Mouse (Mus musculus) kidney, adult 9 months (tissue): Measurements from ENCODE around the gene 1700016C15Rik.

Experiments
- DNase-seq: peaks from one replicate; pipeline ENCODE4 v3.0.0; 2022

Gene 1700016C15Rik

GRCm38 (mm10) chr1:177717057-177717835 lies 12.4 kb upstream of the 1700016C15Rik start:
- DNase-seq = no peak

GRCm38 (mm10) chr1:177718340-177719028 lies 11.1 kb upstream of the 1700016C15Rik start:
- no peak for DNase-seq

- DNase-seq = no peak
These were observed 10.6 kb upstream of the 1700016C15Rik start for GRCm38 (mm10) chr1:177719029-177719427.

- DNase-seq = no peak
These were observed 5.8 kb upstream of the 1700016C15Rik start for GRCm38 (mm10) chr1:177723786-177724185.

- no peak for DNase-seq
These were observed 2.7 kb upstream of the 1700016C15Rik start for GRCm38 (mm10) chr1:177726870-177727269.

GRCm38 (mm10) chr1:177727883-177728525 lies 1.6 kb upstream of the 1700016C15Rik start:
- DNase-seq = no peak

- no peak for DNase-seq
These were observed 2.4 kb downstream of the 1700016C15Rik start for GRCm38 (mm10) chr1:177731973-177732372.

GRCm38 (mm10) chr1:177737505-177738105 lies 8.0 kb downstream of the 1700016C15Rik start:
- no peak for DNase-seq

GRCm38 (mm10) chr1:177740707-177741106 lies 11.1 kb downstream of the 1700016C15Rik start:
- peak; percentile 83 for DNase-seq

- DNase-seq = peak; percentile 24
These were observed 12.5 kb downstream of the 1700016C15Rik start for GRCm38 (mm10) chr1:177742119-177742518.

- peak; percentile 57 for DNase-seq
These were observed 15.1 kb downstream of the 1700016C15Rik start for GRCm38 (mm10) chr1:177744521-177745325.

GRCm38 (mm10) chr1:177747869-177748540 lies 18.4 kb downstream of the 1700016C15Rik start:
- no peak for DNase-seq

GRCm38 (mm10) chr1:177753496-177753895 lies 23.9 kb downstream of the 1700016C15Rik start:
- no peak for DNase-seq

GRCm38 (mm10) chr1:177757249-177757648 lies 27.6 kb downstream of the 1700016C15Rik start:
- DNase-seq = no peak

- no peak for DNase-seq
These were observed 39.3 kb downstream of the 1700016C15Rik start for GRCm38 (mm10) chr1:177768931-177769330.

- DNase-seq = peak; percentile 24
These were observed 47.8 kb downstream of the 1700016C15Rik start for GRCm38 (mm10) chr1:177777397-177777796.

- DNase-seq = no peak
These were observed 63.2 kb downstream of the 1700016C15Rik start for GRCm38 (mm10) chr1:177792835-177793234.

GRCm38 (mm10) chr1:177794866-177795265 lies 65.3 kb downstream of the 1700016C15Rik start:
- peak; percentile 36 for DNase-seq

- no peak for DNase-seq
These were observed 66.0 kb downstream of the 1700016C15Rik start for GRCm38 (mm10) chr1:177795421-177796192.

GRCm38 (mm10) chr1:177796193-177796939 lies 66.8 kb downstream of the 1700016C15Rik start, which contains the start of gene Adss:
Gene Adss, minus strand, starts transcription at chr1:177796511.
- DNase-seq = peak; percentile 99
